ENCODE assay signal across 22 mouse cellular contexts in genomic region chrX:105766013-105766412, GRCm38 (mm10). TPM values are rescaled to one million over a fixed set of nuclear protein-coding genes. Genes with fewer than 3 reads are reported as not detected.
DNase-seq lines count a peak whose midpoint lies in the region; ATAC-seq and TF ChIP-seq lines count a peak whose summit lies in the region.
"Had no signal": no experiment of that assay in that cellular context is flagged by ENCODE, and none has a peak within 500 bp of the region (broad histone marks: within the 10 kb centered on the region; RNA-seq: fewer than 3 reads in every experiment).

No protein-coding gene starts in this region.

- no peak overlapping the region for H3K4me3 ChIP-seq in lung, adult 2 months (replicated peaks; ENCODE audit: extremely low read depth, low read depth, low read length)
- no peak overlapping the region for H3K4me3 ChIP-seq in limb, embryonic 14.5 days (replicated peaks; ENCODE audit: low read length)
- H3K4me3 ChIP-seq: liver, embryonic 13.5 days had no signal

- TF ChIP-seq POLR2A in lung, adult 2 months (IDR thresholded peaks at IDR 0.05; ENCODE audit: borderline replicate concordance, extremely low read depth, low read depth, low read length) = no peak
- no peak for TF ChIP-seq POLR2A in brain, embryonic 14.5 days (IDR thresholded peaks at IDR 0.05; ENCODE audit: borderline replicate concordance, extremely low read depth, insufficient read depth, insufficient read length, poor library complexity, severe bottlenecking)
- TF ChIP-seq POLR2A in limb, embryonic 14.5 days (IDR thresholded peaks at IDR 0.05; ENCODE audit: borderline replicate concordance, extremely low read depth, insufficient read depth, insufficient read length) = no peak

- no peaks in the 10 kb centered on the region for H3K9me3 ChIP-seq in limb, embryonic 14.5 days (ENCODE audit: control insufficient read depth, low read length)
- H3K9me3 ChIP-seq: forebrain, embryonic 15.5 days; G1E; heart, embryonic 15.5 days; liver, embryonic 13.5 days had no signal

- no peak overlapping the region for H3K4me2 ChIP-seq in limb, embryonic 14.5 days (replicated peaks; ENCODE audit: low read depth, low read length, severe bottlenecking)
- H3K4me2 ChIP-seq: forebrain, embryonic 15.5 days; liver, embryonic 13.5 days had no signal

- no peaks in the 10 kb centered on the region for H3K36me3 ChIP-seq in limb, embryonic 14.5 days (ENCODE audit: control insufficient read depth, insufficient read depth, low read length)
- H3K36me3 ChIP-seq: forebrain, embryonic 15.5 days; G1E; heart, embryonic 15.5 days; liver, embryonic 13.5 days had no signal

- no peak for ATAC-seq in limb, embryonic 14.5 days (ENCODE audit: low FRiP score, low read depth)

- TF ChIP-seq CTCF in lung, adult 2 months (IDR thresholded peaks at IDR 0.05; ENCODE audit: insufficient read depth, low read length) = no peak
- TF ChIP-seq CTCF in brain, embryonic 14.5 days (IDR thresholded peaks at IDR 0.05; ENCODE audit: borderline replicate concordance, extremely low read depth, insufficient read depth, insufficient read length) = no peak

- WGBS in lung, adult 2 months = 44% methylated on average over 6 of the region's 6 CpGs
- 21% methylated on average over 6 of the region's 6 CpGs for WGBS in limb, embryonic 14.5 days

- no peak overlapping the region for H3K9ac ChIP-seq in limb, embryonic 14.5 days (ENCODE audit: low read depth, low read length, severe bottlenecking)
- H3K9ac ChIP-seq: forebrain, embryonic 15.5 days; heart, embryonic 15.5 days; liver, embryonic 13.5 days had no signal

- peaks cover 3% of the 10 kb centered on the region; the same call in 1 of the 2 replicates for H3K4me1 ChIP-seq in lung, adult 2 months (ENCODE audit: control insufficient read depth, insufficient read depth, low read length)
- H3K4me1 ChIP-seq in limb, embryonic 14.5 days (ENCODE audit: control insufficient read depth, insufficient read depth, low read length) = peaks cover 6% of the 10 kb centered on the region
- H3K4me1 ChIP-seq: liver, embryonic 13.5 days had no signal

- no peak overlapping the region for H3K27ac ChIP-seq in limb, embryonic 14.5 days (replicated peaks; ENCODE audit: low read depth, low read length)
- H3K27ac ChIP-seq: forebrain, embryonic 15.5 days; heart, embryonic 15.5 days; liver, embryonic 13.5 days had no signal

- H3K27me3 ChIP-seq in limb, embryonic 14.5 days (ENCODE audit: control insufficient read depth, insufficient read depth, low read length) = peaks cover 32% of the 10 kb centered on the region

- DNase-seq in embryo, embryonic 10.5 days (ENCODE audit: low spot score) = peak; percentile 5
- no peak for DNase-seq in embryo, embryonic 10 days (ENCODE audit: low spot score)
- DNase-seq in lung, adult 2 months = peak; percentile 3
- no peak for DNase-seq in lung, adult 18-20 months
- peak; percentile 53 for DNase-seq in brain, embryonic 14.5 days (ENCODE audit: low read depth)
- peak; percentile 5 for DNase-seq in limb, embryonic 14.5 days (ENCODE audit: low spot score)
- no peak for DNase-seq in ovary, postnatal 10 days (ENCODE audit: low spot score)
- DNase-seq in adrenal gland, adult 18-20 months (ENCODE audit: low spot score in 2 of 2) = no peak
- DNase-seq: adrenal gland, adult 2 months; cerebellum, adult 11 months; cerebellum, postnatal 25 days; liver, embryonic 13.5 days; right cerebral cortex, postnatal 14 days; thymus, postnatal 25 days had no signal

RNA-seq across cellular contexts. Expression of gene Fgf16, which starts 1.9 kb away (rescaled TPM):
- polyA plus RNA-seq in lung, adult 2 months (2012; rRNA removed) = 0.24 and 0.26 TPM in 2 replicates
- polyA plus RNA-seq in brain, embryonic 14.5 days (2012; rRNA removed) = 0.05 TPM in 1 of 2 replicates, not detected in the other
- polyA plus RNA-seq in limb, embryonic 14.5 days (2012; rRNA removed) = 1.6 and 1.8 TPM in 2 replicates
- 1.2 and 1.6 TPM in 2 replicates for polyA plus RNA-seq in limb, embryonic 14.5 days (2014; fragmentation: Nextera tagmentation; extraction: Ambion mirVana)
- total RNA-seq in adrenal gland, adult 18-20 months (2021) = under 1 TPM; 0.43 to 0.48 TPM
- total RNA-seq: G1E; megakaryocyte progenitor cell, adult 5-6 weeks had no signal
- polyA plus RNA-seq: forebrain, embryonic 15.5 days; G1E; hindbrain, embryonic 11.5 days; kidney, embryonic 14.5 days; liver, embryonic 13.5 days; midbrain, embryonic 14.5 days; testis, adult 2 months had no signal

Comparison
In these comparisons a context has a peak if more than half of its experiments do, and no peak if none do; other contexts are left out.
1. DNase-seq: peak in embryo, embryonic 10.5 days (single experiment), lung, adult 2 months (single experiment), brain, embryonic 14.5 days (single experiment) and limb, embryonic 14.5 days (single experiment); none in embryo, embryonic 10 days (single experiment), lung, adult 18-20 months (0 of 2), ovary, postnatal 10 days (single experiment) and adrenal gland, adult 18-20 months (0 of 2).